Mouse (Mus musculus): ENCODE results near the gene Bcorl1. TPM values are rescaled to one million over a fixed set of nuclear protein-coding genes. Genes with fewer than 3 reads are reported as not detected.

The Bcorl1 gene
- polyA plus RNA-seq, 1 experiment from 2014 or later = 4.4 TPM

GRCm38 (mm10) chrX:48409611-48410387 lies 68.6 kb downstream of the Bcorl1 start:
- WGBS = 4% methylated on average over 36 of the region's 36 CpGs
- peak; percentile 91 for DNase-seq (ENCODE audit: low spot score)
- Histone ChIP-seq H3K27ac (peak overlapping the region; percentile 53; the same call in 1 of the 2 replicates), H3K4me3 (peak overlapping the region; percentile 52), H3K27me3 (ENCODE audit: low read depth, poor library complexity, severe bottlenecking) (0 out of 2 replicates have a peak, but pooled peaks cover 15% of the 10 kb centered on the region), H3K4me1 (peaks cover 7% of the 10 kb centered on the region; the same call in 1 of the 2 replicates), H3K36me3 (peaks cover 17% of the 10 kb centered on the region), H3K9me3 (replicated peaks) (no peaks in the 10 kb centered on the region)

DNA sequence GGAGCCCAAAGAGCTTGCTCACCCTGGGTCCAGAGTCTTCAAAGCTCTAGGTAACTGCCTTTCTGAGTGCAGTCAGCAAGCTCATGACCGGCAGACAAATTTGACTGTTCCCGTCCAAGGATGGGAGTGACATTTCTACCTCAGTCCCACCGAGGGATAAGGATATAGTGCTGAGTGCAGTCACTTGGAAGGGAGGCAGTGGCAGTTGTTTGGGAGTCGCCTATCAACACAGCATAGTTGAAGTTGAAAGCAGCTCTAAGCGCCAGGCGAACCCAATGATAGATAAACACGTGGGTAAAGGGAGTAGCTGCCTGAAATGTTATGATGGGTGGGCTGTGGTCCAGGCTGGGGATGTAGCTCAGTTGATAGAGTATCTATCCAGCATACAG lies 69.2 kb downstream of the Bcorl1 start:
- WGBS = 25% methylated on average over 7 of the region's 7 CpGs
- Histone ChIP-seq H3K4me3 (peak overlapping the region; percentile 52), H3K4me1 (peaks cover 3% of the 10 kb centered on the region; the same call in 1 of the 2 replicates), H3K27ac (no peak overlapping the region), H3K27me3 (ENCODE audit: low read depth, poor library complexity, severe bottlenecking) (0 out of 2 replicates have a peak, but pooled peaks cover 15% of the 10 kb centered on the region), H3K36me3 (peaks cover 17% of the 10 kb centered on the region), H3K9me3 (replicated peaks) (no peaks in the 10 kb centered on the region)
- DNase-seq (ENCODE audit: low spot score) = no peak

DNA sequence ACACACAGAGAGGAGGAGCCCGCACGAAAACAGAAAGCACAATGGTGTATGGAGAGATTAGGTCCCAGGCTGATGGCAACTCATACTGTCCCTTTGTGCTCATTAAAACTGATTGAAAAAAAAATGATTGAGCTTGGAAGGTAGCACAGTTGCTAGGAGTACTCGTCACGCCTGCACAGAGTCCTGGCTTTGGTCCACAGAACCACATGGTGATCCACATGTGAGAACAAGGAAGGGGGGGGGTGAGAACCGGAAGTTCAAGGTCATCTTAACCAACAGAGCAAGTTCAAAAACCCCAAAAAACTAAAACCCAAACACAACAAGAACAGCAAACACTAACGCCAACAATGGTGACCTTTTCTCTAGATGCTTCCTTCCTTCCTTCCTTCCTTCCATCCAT lies 71.5 kb downstream of the Bcorl1 start:
- WGBS = 88% methylated on average over 6 of the region's 6 CpGs

GRCm38 (mm10) chrX:48414291-48414690 lies 73.1 kb downstream of the Bcorl1 start:
- H3K27me3 ChIP-seq (ENCODE audit: low read depth, poor library complexity, severe bottlenecking) = 0 out of 2 replicates have a peak, but pooled peaks cover 15% of the 10 kb centered on the region
- H3K27ac ChIP-seq = no peak overlapping the region
- H3K4me3 ChIP-seq = no peak overlapping the region
- WGBS = 94% methylated on average over 5 of the region's 5 CpGs
- no peaks in the 10 kb centered on the region for H3K4me1 ChIP-seq
- no peaks in the 10 kb centered on the region for H3K9me3 ChIP-seq (replicated peaks)
- H3K36me3 ChIP-seq = no peaks in the 10 kb centered on the region
- DNase-seq (ENCODE audit: low spot score) = no peak

More for the DNA sequence above, 71.5 kb downstream of the Bcorl1 start:
- Histone ChIP-seq H3K4me1 (no peaks in the 10 kb centered on the region), H3K27ac (no peak overlapping the region), H3K36me3 (no peaks in the 10 kb centered on the region), H3K9me3 (replicated peaks) (no peaks in the 10 kb centered on the region), H3K4me3 (no peak overlapping the region), H3K27me3 (ENCODE audit: low read depth, poor library complexity, severe bottlenecking) (0 out of 2 replicates have a peak, but pooled peaks cover 15% of the 10 kb centered on the region)
- no peak for DNase-seq (ENCODE audit: low spot score)

GRCm38 (mm10) chrX:48418417-48418816 lies 77.3 kb downstream of the Bcorl1 start:
- Histone ChIP-seq H3K4me3 (no peak overlapping the region), H3K4me1 (no peaks in the 10 kb centered on the region), H3K9me3 (replicated peaks) (no peaks in the 10 kb centered on the region), H3K27me3 (ENCODE audit: low read depth, poor library complexity, severe bottlenecking) (0 out of 2 replicates have a peak, but pooled peaks cover 3% of the 10 kb centered on the region), H3K27ac (no peak overlapping the region), H3K36me3 (no peaks in the 10 kb centered on the region)
- no peak for DNase-seq (ENCODE audit: low spot score)
- WGBS = 87% methylated on average over 2 of the region's 2 CpGs

- Histone ChIP-seq H3K9me3 (replicated peaks) (no peaks in the 10 kb centered on the region), H3K36me3 (no peaks in the 10 kb centered on the region), H3K4me1 (peaks cover 7% of the 10 kb centered on the region; the same call in 1 of the 2 replicates), H3K27ac (no peak overlapping the region), H3K4me3 (no peak overlapping the region), H3K27me3 (ENCODE audit: low read depth, poor library complexity, severe bottlenecking) (0 out of 2 replicates have a peak, but pooled peaks cover 3% of the 10 kb centered on the region)
- 32% methylated on average over 4 of the region's 4 CpGs for WGBS
- peak; percentile 71 for DNase-seq (ENCODE audit: low spot score)
Observed at GRCm38 (mm10) chrX:48422986-48423385, 81.8 kb downstream of the Bcorl1 start.

DNA sequence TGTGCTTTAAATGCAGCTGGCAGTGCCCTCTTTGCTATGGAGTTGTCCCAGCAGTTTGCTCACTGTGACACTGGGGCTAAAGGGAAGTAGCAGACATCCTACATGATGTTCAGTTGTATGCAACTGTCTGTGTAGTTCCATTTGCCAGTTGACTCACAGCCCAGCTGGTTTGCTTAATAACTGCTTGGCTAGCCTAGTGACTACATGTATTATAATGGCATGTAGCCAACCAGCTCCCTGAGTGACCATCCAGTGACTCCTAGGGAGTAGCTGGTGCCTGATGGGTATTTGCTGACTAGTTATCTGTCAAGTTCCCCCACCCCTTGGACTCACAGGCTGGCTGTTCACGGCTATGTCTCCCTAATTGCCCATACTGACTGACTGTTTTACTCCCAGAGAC lies 82.5 kb downstream of the Bcorl1 start:
- WGBS = 94% methylated on average over 1 of the region's 1 CpGs
- Histone ChIP-seq H3K27me3 (ENCODE audit: low read depth, poor library complexity, severe bottlenecking) (0 out of 2 replicates have a peak, but pooled peaks cover 3% of the 10 kb centered on the region), H3K4me3 (no peak overlapping the region), H3K27ac (no peak overlapping the region), H3K4me1 (peaks cover 7% of the 10 kb centered on the region; the same call in 1 of the 2 replicates), H3K36me3 (no peaks in the 10 kb centered on the region), H3K9me3 (replicated peaks) (no peaks in the 10 kb centered on the region)
- no peak for DNase-seq (ENCODE audit: low spot score)

DNA sequence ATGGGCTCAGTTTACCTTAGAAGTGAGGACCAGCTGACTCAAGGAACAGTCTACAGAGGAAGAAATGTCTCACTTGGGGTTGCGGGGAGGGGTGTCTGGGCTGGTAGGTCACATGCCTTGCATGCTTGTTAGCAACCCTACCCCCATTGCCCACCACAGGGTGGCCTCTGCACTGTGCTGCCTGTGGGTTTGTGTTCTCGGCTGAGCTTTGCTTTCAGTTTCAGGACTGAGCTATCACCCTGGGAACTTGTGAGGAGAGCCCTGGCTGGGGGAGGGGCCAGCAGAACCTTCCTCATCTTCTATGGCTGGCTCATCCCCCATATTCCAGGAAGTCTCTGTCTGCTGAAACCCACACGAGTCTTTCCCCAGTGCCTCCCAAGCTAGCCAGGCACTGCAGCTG lies 83.4 kb downstream of the Bcorl1 start:
- no peak for DNase-seq (ENCODE audit: low spot score)

GRCm38 (mm10) chrX:48425280-48425679 lies 84.1 kb downstream of the Bcorl1 start:
- H3K27ac ChIP-seq = no peak overlapping the region
- H3K4me1 ChIP-seq = peaks cover 10% of the 10 kb centered on the region; the same call in 1 of the 2 replicates
- DNase-seq (ENCODE audit: low spot score) = no peak
- no peak overlapping the region for H3K4me3 ChIP-seq
- no peaks in the 10 kb centered on the region for H3K9me3 ChIP-seq (replicated peaks)
- no peaks in the 10 kb centered on the region for H3K36me3 ChIP-seq
- H3K27me3 ChIP-seq (ENCODE audit: low read depth, poor library complexity, severe bottlenecking) = 0 out of 2 replicates have a peak, but pooled peaks cover 3% of the 10 kb centered on the region
- WGBS = 58% methylated on average over 7 of the region's 7 CpGs

More for the DNA sequence above, 83.4 kb downstream of the Bcorl1 start:
- 42% methylated on average over 3 of the region's 3 CpGs for WGBS
- 0 out of 2 replicates have a peak, but pooled peaks cover 3% of the 10 kb centered on the region for H3K27me3 ChIP-seq (ENCODE audit: low read depth, poor library complexity, severe bottlenecking)
- no peaks in the 10 kb centered on the region for H3K9me3 ChIP-seq (replicated peaks)
- no peak overlapping the region for H3K27ac ChIP-seq
- H3K4me1 ChIP-seq = peaks cover 9% of the 10 kb centered on the region; the same call in 1 of the 2 replicates
- H3K4me3 ChIP-seq = no peak overlapping the region
- no peaks in the 10 kb centered on the region for H3K36me3 ChIP-seq

- H3K4me3 ChIP-seq = no peak overlapping the region
- H3K27ac ChIP-seq = no peak overlapping the region
- H3K36me3 ChIP-seq = no peaks in the 10 kb centered on the region
- H3K9me3 ChIP-seq (replicated peaks) = no peaks in the 10 kb centered on the region
- 84% methylated on average over 6 of the region's 6 CpGs for WGBS
- peaks cover 8% of the 10 kb centered on the region; the same call in 1 of the 2 replicates for H3K27me3 ChIP-seq (ENCODE audit: low read depth, poor library complexity, severe bottlenecking)
- peaks cover 15% of the 10 kb centered on the region for H3K4me1 ChIP-seq
- DNase-seq (ENCODE audit: low spot score) = no peak
Observed at GRCm38 (mm10) chrX:48428241-48428640, 87.1 kb downstream of the Bcorl1 start.

DNA sequence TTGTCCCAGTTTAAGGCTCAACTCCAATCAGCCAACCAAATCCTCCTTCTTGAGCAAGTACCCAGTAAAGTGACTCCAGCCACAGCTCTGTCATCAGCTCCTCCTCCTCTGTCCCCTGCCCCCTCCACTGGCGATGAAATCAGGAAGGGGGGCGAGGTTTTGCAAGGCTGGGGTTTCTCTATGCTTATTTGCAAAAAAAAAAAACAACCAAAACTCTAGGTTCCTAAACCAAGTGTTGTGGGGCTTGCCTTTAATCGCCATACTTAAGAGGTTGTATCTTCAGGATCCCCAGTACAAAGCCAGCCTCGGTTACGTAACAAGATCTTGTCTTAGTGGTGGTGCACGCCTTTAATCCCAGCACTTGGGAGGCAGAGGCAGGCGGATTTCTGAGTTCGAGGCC lies 87.5 kb downstream of the Bcorl1 start:
- 86% methylated on average over 8 of the region's 8 CpGs for WGBS
- H3K27ac ChIP-seq = no peak overlapping the region

DNA sequence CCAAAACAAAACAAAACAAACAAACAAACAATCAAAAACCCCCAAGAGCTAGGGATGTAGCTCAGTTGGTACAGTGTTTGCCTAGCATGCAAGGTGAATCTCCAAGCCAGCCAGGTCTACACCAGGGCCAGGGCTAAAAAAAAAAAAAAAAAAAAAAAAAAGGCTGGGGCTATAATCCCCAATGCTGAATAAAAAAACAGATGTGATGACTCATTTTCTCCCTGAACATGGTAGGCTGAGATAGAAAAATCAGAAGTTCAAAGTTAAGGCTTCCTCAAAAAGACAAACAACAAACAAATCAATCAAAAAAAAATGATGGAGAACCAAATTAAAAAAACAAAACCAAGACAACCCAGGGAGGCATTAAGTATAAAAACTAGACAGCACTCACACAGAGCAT lies 87.9 kb downstream of the Bcorl1 start:
- no peak overlapping the region for H3K4me3 ChIP-seq

More for the DNA sequence above, 87.5 kb downstream of the Bcorl1 start:
- Histone ChIP-seq H3K4me3 (no peak overlapping the region), H3K4me1 (peaks cover 19% of the 10 kb centered on the region), H3K9me3 (replicated peaks) (no peaks in the 10 kb centered on the region), H3K27me3 (ENCODE audit: low read depth, poor library complexity, severe bottlenecking) (peaks cover 12% of the 10 kb centered on the region; the same call in 1 of the 2 replicates), H3K36me3 (no peaks in the 10 kb centered on the region)
- DNase-seq (ENCODE audit: low spot score) = no peak

DNA sequence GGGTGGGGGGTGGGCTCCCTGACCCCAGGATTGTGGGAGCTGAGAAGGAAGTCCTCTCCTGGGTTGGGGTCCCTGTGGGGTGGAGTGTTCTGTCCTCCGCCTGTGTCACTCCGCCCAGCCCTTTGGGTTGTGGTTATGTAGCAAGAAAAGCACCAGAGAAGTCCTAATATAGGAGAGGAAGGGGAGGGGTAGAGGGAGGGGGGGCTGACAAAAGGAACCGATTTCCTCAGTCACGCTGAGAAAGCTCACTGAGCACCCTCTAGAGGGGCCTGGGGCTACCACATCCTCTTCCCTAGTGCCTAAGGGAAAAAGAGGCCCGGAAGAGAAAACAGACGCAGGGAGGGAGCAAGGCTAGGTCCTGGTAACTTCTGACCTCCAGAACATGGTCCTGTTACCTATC lies 88.4 kb downstream of the Bcorl1 start:
- no peak for DNase-seq (ENCODE audit: low spot score)
- peaks cover 19% of the 10 kb centered on the region for H3K4me1 ChIP-seq
- H3K4me3 ChIP-seq = no peak overlapping the region
- no peaks in the 10 kb centered on the region for H3K9me3 ChIP-seq (replicated peaks)
- no peak overlapping the region for H3K27ac ChIP-seq
- H3K36me3 ChIP-seq = no peaks in the 10 kb centered on the region
- WGBS = 30% methylated on average over 6 of the region's 6 CpGs
- peaks cover 12% of the 10 kb centered on the region; the same call in 1 of the 2 replicates for H3K27me3 ChIP-seq (ENCODE audit: low read depth, poor library complexity, severe bottlenecking)

More for the DNA sequence above, 87.9 kb downstream of the Bcorl1 start:
- no peak for DNase-seq (ENCODE audit: low spot score)
- Histone ChIP-seq H3K4me1 (peaks cover 20% of the 10 kb centered on the region), H3K9me3 (replicated peaks) (no peaks in the 10 kb centered on the region), H3K27ac (no peak overlapping the region), H3K27me3 (ENCODE audit: low read depth, poor library complexity, severe bottlenecking) (peaks cover 12% of the 10 kb centered on the region; the same call in 1 of the 2 replicates), H3K36me3 (no peaks in the 10 kb centered on the region)

Data from limb, embryonic 10.5 days (tissue).